Mouse (Mus musculus) c-Kit-positive CD71-positive TER-119-positive erythroid progenitor cells, embryonic 14.5 days (primary cell): Measurements from ENCODE around the gene Gm21981.
A peak's percentile ranks its signal among the peaks of the same experiment; 100 is the strongest.
"Not testable (repeated sequence)": the region's sequence is repeated elsewhere in the genome, so short reads cannot be mapped to it uniquely, and the experiment has no call there.

Experiments used
- DNase-seq: peaks from one replicate; pipeline ENCODE4 v3.0.0-alpha.2; 2013; ENCODE audit warnings: low spot score

The Gm21981 gene

GRCm38 (mm10) chr17:47664474-47664873, 29.8 kb downstream of the Gm21981 start:
- DNase-seq = no peak

DNA sequence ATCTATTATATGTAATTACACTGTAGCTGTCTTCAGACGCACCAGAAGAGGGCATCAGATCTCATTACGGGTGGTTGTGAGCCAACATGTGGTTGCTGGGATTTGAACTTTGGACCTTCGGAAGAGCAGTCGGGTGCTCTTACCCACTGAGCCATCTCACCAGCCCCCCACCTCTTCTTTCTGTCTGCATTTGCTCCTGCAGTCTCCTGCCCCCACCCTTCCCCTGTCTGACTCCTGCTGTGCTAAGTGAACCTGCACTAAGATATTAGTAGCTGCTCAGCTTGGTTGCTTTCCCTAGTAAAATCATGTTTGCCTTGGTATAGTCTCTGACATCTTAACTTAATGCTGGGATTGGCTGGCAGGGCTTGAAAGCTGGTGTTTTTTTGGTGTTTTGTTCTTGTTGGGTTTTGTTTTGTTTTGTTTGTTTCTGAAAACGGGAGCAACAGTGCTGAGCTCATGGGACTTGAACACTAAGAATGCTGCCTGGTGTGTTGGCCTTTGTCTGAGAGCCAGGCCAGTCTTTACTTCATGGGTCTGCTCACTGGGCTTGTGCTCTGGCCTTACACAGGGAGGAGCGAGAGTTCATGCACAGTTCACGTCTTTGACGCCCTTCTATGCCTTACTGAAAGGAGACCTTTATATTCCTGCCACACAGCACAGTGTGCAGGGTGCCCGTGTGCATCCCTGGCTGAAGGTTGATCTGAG, 31.1 kb downstream of the Gm21981 start:
- no peak for DNase-seq

DNA sequence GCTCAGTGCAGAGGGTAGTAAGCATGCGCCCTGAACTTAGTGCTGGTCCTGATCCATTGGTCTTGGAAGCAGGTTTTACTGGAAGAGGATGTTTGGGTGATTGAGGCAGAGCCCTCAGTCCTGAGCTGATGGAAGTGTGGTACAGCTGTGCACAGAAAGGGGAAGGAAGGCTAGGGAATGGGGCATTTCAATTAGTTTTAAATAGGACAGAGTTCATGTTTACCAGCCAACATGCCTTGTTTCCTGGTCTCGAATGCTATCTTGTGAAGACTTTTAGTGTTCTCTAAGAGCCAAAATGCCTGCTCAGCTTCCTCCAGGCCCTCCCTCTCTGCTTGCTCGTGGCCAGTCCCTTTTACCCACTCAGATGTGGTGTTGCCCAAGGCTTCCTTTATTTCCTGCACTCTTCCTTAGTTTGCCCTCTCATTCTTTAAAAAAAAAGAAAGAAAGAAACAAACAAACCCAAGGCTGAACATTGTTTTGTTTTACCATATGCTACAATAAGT, 35.5 kb downstream of the Gm21981 start:
- no peak for DNase-seq

- no peak for DNase-seq
These were observed 36.4 kb downstream of the Gm21981 start for GRCm38 (mm10) chr17:47657901-47658300.

DNA sequence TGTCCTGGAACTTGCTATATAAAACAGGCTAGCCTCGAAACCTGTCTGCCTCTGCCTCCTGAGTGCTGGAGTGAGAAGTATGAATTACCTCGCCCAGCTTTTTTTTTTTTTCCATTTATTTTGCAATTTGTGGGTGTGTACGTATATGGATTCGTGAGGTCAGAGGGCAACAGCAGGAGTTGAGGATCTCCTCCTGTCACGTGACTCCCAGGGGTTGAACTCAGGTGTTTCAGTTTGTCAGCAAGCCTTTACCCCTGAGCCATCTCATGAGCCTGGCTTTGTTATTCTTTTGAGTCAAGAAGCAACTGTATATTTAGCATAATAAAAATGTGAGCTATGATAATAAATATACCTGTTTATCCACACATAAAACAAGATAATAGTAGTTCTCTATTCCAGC, 38.6 kb downstream of the Gm21981 start:
- DNase-seq = no peak

- not testable (repeated sequence) for DNase-seq
These were observed 39.9 kb downstream of the Gm21981 start for GRCm38 (mm10) chr17:47654346-47654745.

DNA sequence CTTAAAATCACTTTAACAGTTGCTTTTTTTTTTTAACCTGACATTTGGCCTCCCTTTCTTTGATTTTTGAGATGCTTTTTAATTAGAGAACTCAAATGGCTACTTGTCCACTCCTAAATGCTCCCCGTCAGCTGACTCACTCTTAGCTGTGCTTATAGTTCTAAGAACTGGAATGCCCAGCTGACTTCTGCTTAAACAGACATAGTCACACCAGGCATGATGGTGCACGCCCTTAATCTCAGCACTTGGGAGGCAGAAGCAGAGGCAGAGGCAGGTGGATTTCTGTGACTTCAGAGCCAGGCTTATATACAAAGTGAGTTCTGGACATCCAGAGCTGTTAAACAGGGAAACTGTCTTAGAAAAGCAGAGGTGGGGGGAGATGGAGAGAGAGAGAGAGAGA, 42.3 kb downstream of the Gm21981 start:
- DNase-seq = no peak

DNA sequence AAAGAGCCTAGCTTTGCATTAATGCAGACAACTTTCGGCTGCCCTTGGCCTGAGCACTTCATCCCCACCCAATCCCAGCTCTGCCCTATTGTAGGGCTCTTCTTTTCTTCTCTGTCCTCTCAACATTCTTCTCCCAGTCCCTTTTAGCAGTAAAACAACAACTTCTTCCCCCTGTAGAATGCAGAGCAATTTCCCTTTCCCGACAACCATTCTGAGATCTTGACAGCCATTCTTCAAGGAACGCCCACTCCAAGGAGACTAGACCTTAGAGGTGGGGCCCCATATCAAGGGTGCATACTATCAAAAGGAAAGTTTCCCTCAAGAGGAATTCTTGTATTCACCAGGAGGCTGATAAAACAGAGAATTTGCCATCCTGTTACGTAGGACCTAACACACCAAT, 45.3 kb downstream of the Gm21981 start:
- no peak for DNase-seq

DNA sequence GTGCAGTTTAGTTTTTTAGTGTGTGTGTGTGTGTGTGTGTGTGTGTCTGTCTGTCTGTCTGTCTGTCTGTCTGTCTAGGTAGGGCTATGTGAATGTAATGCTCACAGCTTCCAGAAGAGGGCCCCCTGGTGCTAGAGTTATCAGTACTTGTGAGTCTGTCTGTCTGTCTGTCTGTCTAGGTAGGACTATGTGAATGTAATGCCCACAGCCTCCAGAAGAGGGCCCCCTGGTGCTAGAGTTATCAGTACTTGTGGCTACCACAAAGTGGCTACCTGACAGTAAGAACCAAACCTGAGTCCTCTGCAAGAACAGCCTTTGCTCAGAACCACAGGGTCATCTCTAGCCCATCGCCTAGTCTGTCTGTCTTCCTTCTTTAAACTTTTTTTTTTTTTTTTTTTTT, 47.6 kb downstream of the Gm21981 start:
- DNase-seq = peak; percentile 82

GRCm38 (mm10) chr17:47642992-47643391, 51.3 kb downstream of the Gm21981 start:
- no peak for DNase-seq
